Mouse (Mus musculus) bone marrow, adult 2 months (tissue): ENCODE measurements around the gene Yeats2.

Experiments used
- CTCF ChIP-seq: fragments of 200-500 bp; IDR thresholded peaks from 2 replicates; pipeline ENCODE4 v1.5.1; 2011; ENCODE audit warnings: low read length, control low read depth; ENCODE audit not compliant: control insufficient read depth, insufficient read depth
- POLR2A ChIP-seq: fragments of 200-500 bp; IDR thresholded peaks from 2 replicates; pipeline ENCODE4 v1.6.1; 2011; ENCODE audit warnings: low read depth, mild to moderate bottlenecking, control low read depth, low read length, borderline replicate concordance; ENCODE audit not compliant: control insufficient read depth

- TF ChIP-seq CTCF: no peak
- peak; percentile 48; the same call in 1 of the 2 replicates for TF ChIP-seq POLR2A
Measured at GRCm38 (mm10) chr16:20140772-20141531, at the start of gene Yeats2.
